Mouse (Mus musculus) kidney, postnatal 0 days (tissue): ENCODE data around the gene Bcl11b. TPM values are rescaled to one million over a fixed set of nuclear protein-coding genes. Genes with fewer than 3 reads are reported as not detected.

Experiments
- ATAC-seq: fragments of 200-750 bp; cut with Nextera tagmentation; replicated peaks from 2 replicates; pipeline ENCODE4 v1.8.0; 2017; ENCODE audit warnings: low read depth, moderate number of reproducible peaks, moderate TSS enrichment, moderate library complexity; ENCODE audit not compliant: low FRiP score
- DNase-seq: peaks from one replicate; pipeline ENCODE4 v3.0.0-alpha.2; 2016; ENCODE audit warnings: low spot score
- H3K27ac ChIP-seq: fragments of 300-500 bp; sonication (generic); 2 replicates; pipeline ENCODE4 v1.5.1; 2014; ENCODE audit warnings: mild to moderate bottlenecking
- H3K27me3 ChIP-seq: fragments of 300-500 bp; sonication (generic); 2 replicates; pipeline ENCODE4 v1.6.1; 2014; ENCODE audit warnings: low read length, mixed read lengths; ENCODE audit not compliant: insufficient read depth
- H3K36me3 ChIP-seq: fragments of 300-500 bp; sonication (generic); 2 replicates; pipeline ENCODE4 v1.6.1; 2014; ENCODE audit warnings: low read length, mixed read lengths; ENCODE audit not compliant: insufficient read depth
- H3K4me1 ChIP-seq: fragments of 300-500 bp; sonication (generic); replicated peaks from 2 replicates; pipeline ENCODE4 v1.6.1; 2014; ENCODE audit warnings: antibody characterized with exemption, low read length, mixed read lengths; ENCODE audit not compliant: insufficient read depth
- H3K4me2 ChIP-seq: fragments of 300-500 bp; sonication (generic); 2 replicates; pipeline ENCODE4 v1.6.1; 2014; ENCODE audit warnings: mild to moderate bottlenecking, low read length, moderate library complexity, mixed read lengths
- H3K4me3 ChIP-seq: fragments of 300-500 bp; sonication (generic); replicated peaks from 2 replicates; pipeline ENCODE4 v1.5.1; 2014; ENCODE audit warnings: low read depth, low read length
- H3K9ac ChIP-seq: fragments of 300-500 bp; sonication (generic); 2 replicates; pipeline ENCODE4 v1.6.1; 2014; ENCODE audit warnings: low read depth, low read length
- H3K9me3 ChIP-seq: fragments of 300-500 bp; sonication (generic); replicated peaks from 2 replicates; pipeline ENCODE4 v1.6.1; 2016; ENCODE audit warnings: low read length, inconsistent platforms, mixed read lengths
- CTCF ChIP-seq: IDR thresholded peaks from 2 replicates; pipeline ENCODE4 v1.5.1; 2016; ENCODE audit warnings: antibody characterized with exemption, low read depth, mild to moderate bottlenecking, moderate library complexity
- WGBS: fragments of 180-500 bp; shearing (Covaris S2); extraction: QIAGEN DNeasy Blood & Tissue Kit; methylation state at CpG from one replicate; pipeline ENCODE4 v1.1.7; 2014; 5-methylcytosine and 5-hydroxymethylcytosine counted together
- polyA plus RNA-seq: library from polyadenylated mRNA; unstranded; fragments of >200 nt; fragmentation: Nextera tagmentation; extraction: Ambion mirVana; gene quantifications from 2 replicates; pipeline ENCODE4 v1.2.1, GENCODE M21; 2015

The Bcl11b gene
- polyA plus RNA-seq, 1 experiment from 2014 or later = 2.2 TPM

DNA sequence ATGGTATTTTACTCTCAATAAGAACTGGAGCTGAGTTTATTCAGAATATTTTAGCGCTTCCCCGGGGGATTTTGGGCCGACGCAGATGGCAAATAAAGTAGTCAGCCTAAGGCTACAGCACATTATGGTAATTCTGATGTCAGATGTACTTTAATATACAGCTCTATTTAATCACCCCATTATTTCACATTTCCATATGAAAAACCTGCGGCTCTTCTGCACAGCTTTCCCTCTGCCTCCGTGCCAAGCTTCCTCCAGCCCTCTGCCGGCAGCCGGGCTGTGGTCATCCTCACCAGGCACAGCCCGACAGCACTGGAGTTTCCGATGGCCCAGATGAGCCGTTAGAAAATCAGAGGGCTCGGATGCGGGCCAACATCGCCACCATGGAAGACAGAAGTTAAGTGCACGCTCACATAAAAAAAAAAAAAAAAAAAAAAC is 74.9 kb downstream of the Bcl11b start:
- Histone ChIP-seq H3K4me2 (peak overlapping the region; percentile 28; the same call in 1 of the 2 replicates), H3K4me3 (no peak overlapping the region), H3K9ac (no peak overlapping the region), H3K9me3 (no peaks in the 10 kb centered on the region), H3K4me1 (peaks cover 10% of the 10 kb centered on the region; the same call in 1 of the 2 replicates), H3K27ac (no peak overlapping the region), H3K36me3 (no peaks in the 10 kb centered on the region), H3K27me3 (no peaks in the 10 kb centered on the region)
- TF ChIP-seq CTCF = no peak
- no peak for ATAC-seq
- DNase-seq = no peak
- WGBS = 57% methylated on average over 15 of the region's 15 CpGs

DNA sequence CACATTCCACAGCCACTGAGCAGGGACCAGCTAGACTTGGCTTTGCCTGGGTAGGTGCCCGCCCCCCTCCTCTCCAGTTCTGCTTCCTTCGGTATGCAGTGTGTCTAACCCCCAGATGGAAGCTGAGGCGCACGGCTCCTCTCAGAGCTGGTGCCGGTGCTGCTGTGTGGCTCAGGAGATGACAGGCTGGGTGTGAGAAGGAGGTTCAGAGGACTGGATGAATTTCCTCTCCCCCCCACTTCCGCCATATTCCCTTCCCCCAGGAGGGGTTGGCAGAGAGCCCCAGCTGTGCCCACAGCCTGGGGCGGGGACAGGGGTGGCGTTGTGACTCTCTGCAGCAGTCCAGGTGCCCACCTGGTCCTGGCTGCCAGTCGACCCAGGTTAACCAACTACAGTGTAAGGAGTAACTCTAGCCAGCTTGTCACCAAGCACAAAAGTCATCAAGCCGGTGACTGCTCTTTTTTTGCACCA is 75.4 kb downstream of the Bcl11b start:
- H3K27ac ChIP-seq = no peak overlapping the region
- DNase-seq = peak; percentile 54

DNA sequence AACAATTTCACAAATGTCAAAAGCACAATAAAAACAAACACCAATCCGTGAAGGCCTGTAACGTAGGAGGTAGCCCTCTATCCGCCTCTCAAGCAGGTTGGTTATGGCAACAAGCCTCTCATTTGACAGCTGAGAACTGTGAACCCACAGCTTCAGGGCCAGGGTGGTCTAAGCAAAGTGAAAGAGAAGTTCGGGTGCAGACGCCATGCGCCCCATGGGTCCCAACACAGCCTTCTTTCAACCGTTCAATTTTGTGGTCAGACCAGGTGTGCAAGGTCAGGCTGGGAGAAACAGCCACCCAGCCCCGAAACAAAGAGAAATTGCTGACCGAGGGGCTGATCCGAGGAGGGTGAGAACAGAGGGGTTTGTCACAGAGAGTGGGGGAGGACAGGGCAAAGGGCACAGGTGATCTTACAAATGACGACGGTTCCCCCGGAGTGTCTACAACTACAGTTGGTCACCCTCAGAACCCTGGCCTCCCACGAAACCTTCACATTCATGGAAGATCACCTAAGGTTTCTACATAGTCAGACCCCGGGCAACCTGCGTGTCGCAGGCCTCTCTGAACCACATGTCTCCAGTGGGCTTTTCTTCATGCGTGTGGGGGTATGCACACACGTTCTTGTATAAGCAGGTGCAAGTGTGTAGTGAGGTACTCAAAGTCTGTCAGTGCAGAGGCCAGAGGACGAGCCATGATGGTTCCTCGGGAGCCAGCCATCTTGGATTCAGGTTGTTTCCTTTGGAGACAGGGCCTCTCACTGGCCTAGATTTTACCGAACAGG is 77.1 kb downstream of the Bcl11b start:
- TF ChIP-seq CTCF = no peak
- ATAC-seq (no peak), DNase-seq (no peak)
- WGBS = 86% methylated on average over 22 of the region's 22 CpGs
- H3K27me3 ChIP-seq = no peaks in the 10 kb centered on the region
- H3K36me3 ChIP-seq = no peaks in the 10 kb centered on the region
- no peak overlapping the region for H3K4me2 ChIP-seq
- peaks cover 10% of the 10 kb centered on the region; the same call in 1 of the 2 replicates for H3K4me1 ChIP-seq
- H3K9ac ChIP-seq = no peak overlapping the region
- H3K27ac ChIP-seq = no peak overlapping the region
- H3K9me3 ChIP-seq = no peaks in the 10 kb centered on the region
- no peak overlapping the region for H3K4me3 ChIP-seq

More for the DNA sequence above, 75.4 kb downstream of the Bcl11b start:
- Histone ChIP-seq H3K36me3 (no peaks in the 10 kb centered on the region), H3K27me3 (no peaks in the 10 kb centered on the region), H3K4me1 (peaks cover 10% of the 10 kb centered on the region; the same call in 1 of the 2 replicates), H3K4me3 (no peak overlapping the region), H3K4me2 (peak overlapping the region; percentile 28), H3K9ac (no peak overlapping the region), H3K9me3 (no peaks in the 10 kb centered on the region)
- WGBS = 34% methylated on average over 9 of the region's 10 CpGs
- no peak for TF ChIP-seq CTCF
- ATAC-seq = peak; percentile 45; the same call in 1 of the 2 replicates

DNA sequence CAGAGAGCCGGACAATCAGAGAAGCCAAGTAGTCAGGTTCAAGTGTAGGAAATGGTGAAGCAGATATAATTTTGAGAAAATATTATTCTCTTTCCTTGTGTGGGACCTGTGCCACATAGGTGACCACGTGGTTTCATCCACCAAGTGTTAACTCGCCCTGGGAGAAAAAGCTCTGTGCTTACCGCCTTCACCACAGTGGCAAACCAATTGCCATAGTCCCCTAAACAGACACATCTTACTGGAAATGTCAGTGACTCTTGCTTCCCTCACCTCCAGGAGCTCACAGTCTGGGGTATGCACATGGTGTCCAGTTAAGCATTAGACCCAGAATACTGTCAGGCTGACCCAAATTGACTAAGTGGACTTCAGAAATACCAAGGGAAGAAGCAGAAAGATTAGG is 78.7 kb downstream of the Bcl11b start:
- Histone ChIP-seq H3K27me3 (no peaks in the 10 kb centered on the region), H3K27ac (no peak overlapping the region), H3K9me3 (no peaks in the 10 kb centered on the region), H3K4me2 (no peak overlapping the region), H3K4me1 (peaks cover 10% of the 10 kb centered on the region; the same call in 1 of the 2 replicates), H3K36me3 (no peaks in the 10 kb centered on the region), H3K4me3 (no peak overlapping the region), H3K9ac (no peak overlapping the region)
- ATAC-seq = no peak
- WGBS = 85% methylated on average over 4 of the region's 4 CpGs
- no peak for TF ChIP-seq CTCF
- DNase-seq = no peak

DNA sequence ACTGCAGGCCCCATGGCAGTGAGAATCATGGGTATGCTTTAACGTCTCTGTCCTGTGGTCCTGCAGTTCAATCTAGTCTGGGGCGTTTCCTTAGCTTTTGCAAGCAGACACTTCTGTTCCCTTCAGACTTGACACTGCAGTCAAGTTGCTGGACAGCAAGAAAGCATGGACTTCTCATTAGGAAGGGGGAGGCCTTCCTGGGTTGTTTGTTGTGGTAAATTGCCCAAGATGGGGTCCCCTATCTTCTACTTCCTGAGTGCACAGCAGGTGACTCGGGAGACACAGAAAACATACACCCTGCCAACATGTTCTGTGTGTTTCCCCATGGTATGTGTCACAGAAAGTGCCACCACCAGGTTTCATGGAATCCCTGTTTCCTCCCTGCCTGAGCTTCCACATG is 79.4 kb downstream of the Bcl11b start:
- Histone ChIP-seq H3K27ac (no peak overlapping the region), H3K4me2 (no peak overlapping the region), H3K9me3 (no peaks in the 10 kb centered on the region), H3K9ac (no peak overlapping the region), H3K4me1 (peaks cover 8% of the 10 kb centered on the region; the same call in 1 of the 2 replicates), H3K36me3 (no peaks in the 10 kb centered on the region), H3K27me3 (no peaks in the 10 kb centered on the region), H3K4me3 (no peak overlapping the region)
- ATAC-seq = no peak
- DNase-seq = no peak
- TF ChIP-seq CTCF = no peak
- 64% methylated on average over 3 of the region's 3 CpGs for WGBS

DNA sequence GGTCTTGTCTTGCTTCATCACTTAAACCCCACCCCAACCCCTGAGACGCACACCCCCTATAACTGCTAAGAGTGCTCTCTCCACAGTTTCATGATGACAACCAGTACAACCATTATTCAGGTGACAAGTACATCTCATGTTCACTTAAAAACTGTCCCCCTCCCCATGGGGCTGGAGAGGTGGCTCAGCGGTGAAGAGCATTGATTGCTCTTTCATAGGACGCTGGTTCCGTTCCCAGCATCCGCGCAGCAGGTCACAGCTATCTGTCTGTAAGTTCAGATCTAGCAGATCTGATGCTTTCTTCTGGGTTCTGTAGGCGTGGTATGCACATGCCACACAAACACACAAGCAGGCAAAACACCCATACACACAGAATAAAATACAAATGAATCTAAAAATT is 81.2 kb downstream of the Bcl11b start:
- Histone ChIP-seq H3K27ac (no peak overlapping the region), H3K27me3 (no peaks in the 10 kb centered on the region), H3K9ac (no peak overlapping the region), H3K4me1 (no peaks in the 10 kb centered on the region), H3K4me3 (no peak overlapping the region), H3K9me3 (no peaks in the 10 kb centered on the region), H3K36me3 (no peaks in the 10 kb centered on the region), H3K4me2 (no peak overlapping the region)
- no peak for TF ChIP-seq CTCF
- DNase-seq (no peak), ATAC-seq (no peak)
- 95% methylated on average over 7 of the region's 7 CpGs for WGBS
